Mouse (Mus musculus): ENCODE measurements around the gene Cldn34b2. TPM values are rescaled to one million over a fixed set of nuclear protein-coding genes. Genes with fewer than 3 reads are reported as not detected.
"Not testable (repeated sequence)": the region's sequence is repeated elsewhere in the genome, so short reads cannot be mapped to it uniquely, and the experiment has no call there.

Cldn34b2 gene
- 1.4 TPM in 1 of 2 replicates, not detected in the other for polyA plus RNA-seq (2011; ENCODE audit: insufficient read depth, insufficient read length, low replicate concordance, missing spikeins)

- 76% methylated on average over 3 of the region's 3 CpGs for WGBS
- H3K4me3 ChIP-seq (replicated peaks; ENCODE audit: control insufficient read depth, low read depth, low read length); H3K4me1 ChIP-seq (ENCODE audit: control insufficient read depth, insufficient read depth, low read length); H3K27ac ChIP-seq (ENCODE audit: control insufficient read depth, insufficient read depth, low read depth, low read length, poor library complexity): not testable (repeated sequence)
Observed at GRCm38 (mm10) chrX:155128312-155128711, at the start of gene Cldn34b2. Cldn34b2 (minus strand) TSS chrX:155128412.

DNA sequence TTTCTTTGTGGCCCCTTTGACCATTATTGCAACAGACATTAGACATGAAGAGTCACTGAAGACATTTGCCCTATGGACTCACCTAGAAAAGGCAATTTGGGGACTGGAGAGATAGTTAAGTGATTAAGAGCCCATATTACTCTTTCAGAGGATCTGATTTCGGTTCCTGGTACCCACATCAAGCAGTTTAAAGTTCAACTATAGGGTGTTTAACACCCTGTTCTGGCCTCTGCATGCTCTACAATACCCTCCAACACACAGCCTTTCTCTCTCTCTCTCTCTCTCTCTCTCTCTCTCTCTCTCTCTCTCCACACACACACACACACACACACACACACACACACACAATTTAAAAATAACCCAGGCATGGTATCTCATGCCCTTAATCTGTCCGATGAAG, 49.4 kb upstream of the Cldn34b2 start:
- Histone ChIP-seq H3K4me1 (ENCODE audit: control insufficient read depth, insufficient read depth, low read length) (no peaks in the 10 kb centered on the region), H3K4me3 (replicated peaks; ENCODE audit: control insufficient read depth, low read depth, low read length) (no peak overlapping the region), H3K27ac (ENCODE audit: control insufficient read depth, insufficient read depth, low read depth, low read length, poor library complexity) (no peak overlapping the region)
- TF ChIP-seq CTCF (IDR thresholded peaks at IDR 0.05; ENCODE audit: control insufficient read depth, insufficient read depth, low read length) (no peak), POLR2A (IDR thresholded peaks at IDR 0.05; ENCODE audit: borderline replicate concordance, control insufficient read depth, low read depth, low read length) (no peak)
- WGBS, result 71% methylated on average over 2 of the region's 2 CpGs

- WGBS, result 15% methylated on average over 2 of the region's 2 CpGs
- no peak overlapping the region for H3K4me3 ChIP-seq (replicated peaks; ENCODE audit: control insufficient read depth, low read depth, low read length)
- no peaks in the 10 kb centered on the region for H3K4me1 ChIP-seq (ENCODE audit: control insufficient read depth, insufficient read depth, low read length)
- H3K27ac ChIP-seq (ENCODE audit: control insufficient read depth, insufficient read depth, low read depth, low read length, poor library complexity), result no peak overlapping the region
- no peak for TF ChIP-seq POLR2A (IDR thresholded peaks at IDR 0.05; ENCODE audit: borderline replicate concordance, control insufficient read depth, low read depth, low read length)
- no peak for TF ChIP-seq CTCF (IDR thresholded peaks at IDR 0.05; ENCODE audit: control insufficient read depth, insufficient read depth, low read length)
Observed at GRCm38 (mm10) chrX:155177230-155177629, 49.0 kb upstream of the Cldn34b2 start.

DNA sequence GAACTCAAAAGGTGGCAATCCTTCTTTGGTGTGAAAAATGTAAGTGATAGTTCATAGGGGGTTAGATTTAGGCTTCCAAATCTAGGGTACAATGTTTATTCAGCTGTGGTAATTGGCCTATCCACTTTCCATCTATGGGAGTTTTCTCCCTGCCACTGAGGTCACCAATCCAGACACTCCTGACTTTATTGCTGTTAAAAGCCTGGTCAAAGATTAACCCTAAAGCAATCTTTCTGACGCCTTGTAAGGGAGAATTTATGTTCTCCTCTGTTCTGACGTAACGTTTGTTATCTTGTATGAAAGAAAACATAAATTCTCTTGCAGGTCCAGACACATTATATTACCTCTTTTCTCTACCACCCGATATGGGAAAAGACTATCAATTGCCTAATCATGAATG, 47.4 kb upstream of the Cldn34b2 start:
- H3K4me1 ChIP-seq (ENCODE audit: control insufficient read depth, insufficient read depth, low read length), result no peaks in the 10 kb centered on the region
- no peak overlapping the region for H3K4me3 ChIP-seq (replicated peaks; ENCODE audit: control insufficient read depth, low read depth, low read length)
- TF ChIP-seq CTCF (IDR thresholded peaks at IDR 0.05; ENCODE audit: control insufficient read depth, insufficient read depth, low read length), result no peak
- no peak for TF ChIP-seq POLR2A (IDR thresholded peaks at IDR 0.05; ENCODE audit: borderline replicate concordance, control insufficient read depth, low read depth, low read length)
- no peak overlapping the region for H3K27ac ChIP-seq (ENCODE audit: control insufficient read depth, insufficient read depth, low read depth, low read length, poor library complexity)
- WGBS, result 75% methylated on average over 4 of the region's 4 CpGs

GRCm38 (mm10) chrX:155172310-155172709, 44.1 kb upstream of the Cldn34b2 start:
- H3K4me1 ChIP-seq (ENCODE audit: control insufficient read depth, insufficient read depth, low read length), result no peaks in the 10 kb centered on the region
- no peak overlapping the region for H3K4me3 ChIP-seq (replicated peaks; ENCODE audit: control insufficient read depth, low read depth, low read length)
- no peak for TF ChIP-seq CTCF (IDR thresholded peaks at IDR 0.05; ENCODE audit: control insufficient read depth, insufficient read depth, low read length)
- TF ChIP-seq POLR2A (IDR thresholded peaks at IDR 0.05; ENCODE audit: borderline replicate concordance, control insufficient read depth, low read depth, low read length), result no peak
- no peak overlapping the region for H3K27ac ChIP-seq (ENCODE audit: control insufficient read depth, insufficient read depth, low read depth, low read length, poor library complexity)

- TF ChIP-seq POLR2A (IDR thresholded peaks at IDR 0.05; ENCODE audit: borderline replicate concordance, control insufficient read depth, low read depth, low read length), result no peak
- TF ChIP-seq CTCF (IDR thresholded peaks at IDR 0.05; ENCODE audit: control insufficient read depth, insufficient read depth, low read length), result no peak
Observed at GRCm38 (mm10) chrX:155171754-155172153, 43.5 kb upstream of the Cldn34b2 start.

GRCm38 (mm10) chrX:155169886-155170285, 41.7 kb upstream of the Cldn34b2 start:
- Histone ChIP-seq H3K4me3 (replicated peaks; ENCODE audit: control insufficient read depth, low read depth, low read length) (no peak overlapping the region), H3K4me1 (ENCODE audit: control insufficient read depth, insufficient read depth, low read length) (no peaks in the 10 kb centered on the region), H3K27ac (ENCODE audit: control insufficient read depth, insufficient read depth, low read depth, low read length, poor library complexity) (no peak overlapping the region)
- WGBS, result 80% methylated on average over 8 of the region's 8 CpGs
- TF ChIP-seq POLR2A (IDR thresholded peaks at IDR 0.05; ENCODE audit: borderline replicate concordance, control insufficient read depth, low read depth, low read length), result no peak
- no peak for TF ChIP-seq CTCF (IDR thresholded peaks at IDR 0.05; ENCODE audit: control insufficient read depth, insufficient read depth, low read length)

More at GRCm38 (mm10) chrX:155171754-155172153, 43.5 kb upstream of the Cldn34b2 start:
- Histone ChIP-seq H3K4me3 (replicated peaks; ENCODE audit: control insufficient read depth, low read depth, low read length) (no peak overlapping the region), H3K27ac (ENCODE audit: control insufficient read depth, insufficient read depth, low read depth, low read length, poor library complexity) (no peak overlapping the region), H3K4me1 (ENCODE audit: control insufficient read depth, insufficient read depth, low read length) (no peaks in the 10 kb centered on the region)
- WGBS, result 4% methylated on average over 1 of the region's 1 CpGs

DNA sequence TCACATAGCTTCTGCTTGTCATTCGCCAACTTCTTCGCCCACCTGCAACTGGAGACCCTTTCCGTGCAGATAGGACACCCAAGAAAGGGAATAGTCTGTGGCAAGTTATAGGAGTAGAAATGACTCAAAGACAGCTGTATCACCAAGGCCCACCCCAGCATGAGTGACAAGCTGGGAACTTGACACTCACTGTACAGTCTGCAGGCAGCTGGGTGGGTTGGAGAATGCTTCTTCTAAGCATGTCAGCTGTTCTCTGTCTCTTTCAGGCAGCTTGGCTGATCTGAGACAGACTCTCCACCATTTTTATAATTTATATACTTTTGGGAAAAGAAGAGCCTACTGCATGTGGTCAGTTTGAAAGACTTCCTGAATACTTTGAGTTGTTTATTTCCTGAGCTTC, 39.5 kb upstream of the Cldn34b2 start:
- Histone ChIP-seq H3K4me1 (ENCODE audit: control insufficient read depth, insufficient read depth, low read length) (no peaks in the 10 kb centered on the region), H3K27ac (ENCODE audit: control insufficient read depth, insufficient read depth, low read depth, low read length, poor library complexity) (no peak overlapping the region), H3K4me3 (replicated peaks; ENCODE audit: control insufficient read depth, low read depth, low read length) (no peak overlapping the region)
- WGBS, result 76% methylated on average over 3 of the region's 3 CpGs
- TF ChIP-seq POLR2A (IDR thresholded peaks at IDR 0.05; ENCODE audit: borderline replicate concordance, control insufficient read depth, low read depth, low read length) (no peak), CTCF (IDR thresholded peaks at IDR 0.05; ENCODE audit: control insufficient read depth, insufficient read depth, low read length) (no peak)

- WGBS, result 65% methylated on average over 2 of the region's 2 CpGs
- H3K4me3 ChIP-seq (replicated peaks; ENCODE audit: control insufficient read depth, low read depth, low read length), result no peak overlapping the region
Observed at GRCm38 (mm10) chrX:155166313-155166712, 38.1 kb upstream of the Cldn34b2 start.

More at GRCm38 (mm10) chrX:155166313-155166712, 38.1 kb upstream of the Cldn34b2 start:
- no peak overlapping the region for H3K27ac ChIP-seq (ENCODE audit: control insufficient read depth, insufficient read depth, low read depth, low read length, poor library complexity)
- TF ChIP-seq CTCF (IDR thresholded peaks at IDR 0.05; ENCODE audit: control insufficient read depth, insufficient read depth, low read length) (no peak), POLR2A (IDR thresholded peaks at IDR 0.05; ENCODE audit: borderline replicate concordance, control insufficient read depth, low read depth, low read length) (no peak)
- H3K4me1 ChIP-seq (ENCODE audit: control insufficient read depth, insufficient read depth, low read length), result no peaks in the 10 kb centered on the region

Data from bone marrow, adult 2 months (tissue).